Mouse (Mus musculus): Measurements from ENCODE around the gene Gm42957.

DNA sequence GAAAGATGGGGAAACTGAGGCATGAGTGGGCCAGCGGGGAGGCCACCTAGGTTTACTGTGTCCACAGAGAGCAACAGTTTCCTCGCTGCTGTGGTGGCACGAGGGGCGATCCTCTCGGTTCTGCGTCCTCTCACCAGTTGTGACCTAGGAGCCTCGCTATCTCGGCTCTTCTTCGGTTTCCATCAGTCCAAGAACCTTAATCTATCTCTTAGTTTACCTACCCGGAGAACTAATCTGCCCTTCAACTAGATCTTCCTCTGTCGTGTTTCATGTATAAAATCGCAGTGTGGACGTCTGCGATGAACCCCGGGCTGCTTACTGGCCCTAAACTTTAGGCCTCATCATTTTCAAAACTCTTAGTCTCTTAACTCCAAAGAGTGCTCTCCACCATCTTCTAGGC is 632 bp downstream of the Gm42957 start:
- TF ChIP-seq CTCF (IDR thresholded peaks at IDR 0.05) (no peak), EP300 (IDR thresholded peaks at IDR 0.05) (no peak)
